20 mouse cellular contexts compared by ENCODE assay signal in the genomic region with DNA sequence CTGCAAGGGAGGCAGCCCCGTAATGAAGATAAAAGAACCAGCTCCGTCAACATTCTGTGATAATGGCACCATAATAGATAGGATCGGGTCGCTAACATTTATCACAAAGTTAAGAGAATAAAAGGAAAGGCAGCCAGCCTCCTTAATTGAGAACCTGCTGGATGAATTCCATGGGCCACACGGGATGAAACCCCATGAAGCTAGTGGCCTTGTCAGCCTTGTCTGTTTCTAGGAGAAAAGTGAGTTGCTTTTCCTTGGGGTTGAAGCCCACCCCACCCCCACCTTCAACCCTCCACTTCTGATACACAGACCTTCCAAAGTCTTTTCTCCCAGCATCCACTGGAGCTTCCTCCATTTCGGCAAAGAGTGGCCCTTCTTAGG.
"Had no signal": no experiment of that assay in that cellular context is flagged by ENCODE, and none has a peak within 500 bp of the region (broad histone marks: within the 10 kb centered on the region; RNA-seq: fewer than 3 reads in every experiment).

No protein-coding gene starts in this region.

- H3K4me3 ChIP-seq: layer of hippocampus, adult 2 months; left cerebral cortex, adult 2 months; limb, embryonic 12.5 days; limb, embryonic 15.5 days; liver, embryonic 12.5 days; liver, embryonic 15.5 days; lung, embryonic 15.5 days; megakaryocyte, embryonic 14.5 days; midbrain, embryonic 12.5 days had no signal

- DNase-seq: kidney, adult 2 months; kidney, postnatal 25 days; layer of hippocampus, adult 9-11 months; layer of hippocampus, postnatal 36 days; lung, adult 18-20 months; lung, postnatal 10 days; lung, postnatal 36 days; thymus, adult 18-20 months; thymus, postnatal 36 days had no signal

- H3K36me3 ChIP-seq: limb, embryonic 12.5 days; limb, embryonic 15.5 days; liver, embryonic 12.5 days; liver, embryonic 15.5 days; lung, embryonic 15.5 days; midbrain, embryonic 12.5 days had no signal

- H3K27ac ChIP-seq: kidney, postnatal 0 days; layer of hippocampus, adult 2 months; left cerebral cortex, adult 2 months; limb, embryonic 12.5 days; limb, embryonic 15.5 days; liver, embryonic 12.5 days; liver, embryonic 15.5 days; lung, embryonic 15.5 days; midbrain, embryonic 12.5 days had no signal

- ATAC-seq: liver, embryonic 12.5 days; midbrain, embryonic 16.5 days had no signal

- H3K9ac ChIP-seq: limb, embryonic 12.5 days; limb, embryonic 15.5 days; liver, embryonic 12.5 days; liver, embryonic 15.5 days; lung, embryonic 15.5 days; midbrain, embryonic 12.5 days had no signal

- H3K4me2 ChIP-seq: limb, embryonic 12.5 days; limb, embryonic 15.5 days; liver, embryonic 12.5 days; liver, embryonic 15.5 days; lung, embryonic 15.5 days; midbrain, embryonic 12.5 days had no signal

- H3K9me3 ChIP-seq: liver, embryonic 12.5 days; liver, embryonic 15.5 days had no signal

- H3K4me1 ChIP-seq: liver, embryonic 12.5 days; liver, embryonic 15.5 days had no signal
